Mouse (Mus musculus): Measurements from ENCODE around the gene Fnip2. TPM values are rescaled to one million over a fixed set of nuclear protein-coding genes. Genes with fewer than 3 reads are reported as not detected.

Fnip2 gene
- total and polyA plus RNA-seq, 3 experiments: 0.21 to 0.71 (median 0.31) TPM

DNA sequence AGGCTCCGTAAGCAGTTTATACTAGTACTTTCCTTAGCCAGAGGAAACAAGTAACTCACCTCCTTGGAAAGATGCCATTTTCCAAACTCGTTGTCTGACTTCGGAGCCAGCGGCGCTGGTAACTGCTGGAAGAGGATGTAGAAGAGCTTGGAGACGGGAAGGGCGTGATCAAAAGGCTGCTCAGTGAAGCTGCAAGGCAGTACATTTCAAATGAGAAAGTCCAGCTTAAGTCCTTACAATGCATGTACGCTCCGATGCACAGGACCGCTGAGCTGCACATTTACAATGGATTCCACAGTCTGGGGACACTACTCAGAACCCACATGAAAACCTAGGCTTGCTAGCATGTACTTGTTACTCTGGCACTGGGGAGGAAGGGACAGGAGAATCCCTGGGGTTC lies 67.3 kb downstream of the Fnip2 start:
- Histone ChIP-seq H3K36me3 (replicated peaks in 1 of 2; ENCODE audit: control insufficient read depth in 1 of 2, insufficient read depth in 1 of 2, low read length in 1 of 2) (no peaks in the 10 kb centered on the region), H3K79me2 (replicated peaks; ENCODE audit: control insufficient read depth, extremely low read depth, insufficient read depth, poor library complexity, severe bottlenecking) (no peaks in the 10 kb centered on the region), H3K4me1 (ENCODE audit: control insufficient read depth in 1 of 2, insufficient read depth in 2 of 2) (no peaks in the 10 kb centered on the region), H3K9me3 (replicated peaks; ENCODE audit: low read length) (no peaks in the 10 kb centered on the region), H3K27ac (ENCODE audit: insufficient read depth, low read depth) (no peak overlapping the region), H3K27me3 (replicated peaks) (no peaks in the 10 kb centered on the region), H3K4me2 (ENCODE audit: insufficient read depth, low read depth, poor library complexity, severe bottlenecking) (no peak overlapping the region), H3K4me3 (replicated peaks in 1 of 3; ENCODE audit: low read depth in 2 of 3, low read length in 2 of 3, poor library complexity in 1 of 3) (no peak overlapping the region), H3K9ac (ENCODE audit: insufficient read depth, low read depth) (no peak overlapping the region)
- in situ Hi-C loops (cut with MboI; ENCODE audit: low pct_ligation_motif_present, low pct_unique_long_range_greater_than_20kb, low sequenced_read_pairs): no loop called here
- dilution Hi-C loops (cut with MboI; ENCODE audit: extremely low pct_ligation_motif_present, extremely low pct_unique_long_range_greater_than_20kb, low sequenced_read_pairs): no loop called here
- DNase-seq (ENCODE audit: extremely low read depth): no peak
- TF ChIP-seq POLR2AphosphoS2 (IDR thresholded peaks at IDR 0.05; ENCODE audit: low read depth, low read length) (no peak), UBTF (IDR thresholded peaks at IDR 0.05; ENCODE audit: low read depth, low read length) (no peak), TBP (conservative IDR thresholded peaks at IDR 0.05; ENCODE audit: low read depth, low read length) (no peak), NRF1 (IDR thresholded peaks at IDR 0.05; ENCODE audit: low read depth, low read length) (no peak), SIN3A (IDR thresholded peaks at IDR 0.05; ENCODE audit: low read length) (no peak), ETS1 (conservative IDR thresholded peaks at IDR 0.05; ENCODE audit: low read depth, low read length) (no peak), ZC3H11A (IDR thresholded peaks at IDR 0.05; ENCODE audit: low read depth, low read length) (no peak), MEF2A (IDR thresholded peaks at IDR 0.05; ENCODE audit: borderline replicate concordance, low read depth, low read length) (no peak), ELF1 (IDR thresholded peaks at IDR 0.05; ENCODE audit: low read depth, low read length) (no peak), JUN (IDR thresholded peaks at IDR 0.05; ENCODE audit: insufficient read depth, low read depth, low read length) (no peak), CHD1 (IDR thresholded peaks at IDR 0.05; ENCODE audit: low read depth, low read length) (no peak), MAZ (IDR thresholded peaks at IDR 0.05; ENCODE audit: low read depth, low read length) (no peak), MYC (IDR thresholded peaks at IDR 0.05; ENCODE audit: low read depth, low read length) (no peak), CHD2 (IDR thresholded peaks at IDR 0.05; ENCODE audit: low read length) (no peak), SMC3 (IDR thresholded peaks at IDR 0.05; ENCODE audit: low read depth, low read length) (no peak), TCF12 (IDR thresholded peaks at IDR 0.05; ENCODE audit: low read depth, low read length) (no peak), RCOR1 (conservative IDR thresholded peaks at IDR 0.05; ENCODE audit: low read depth, low read length) (no peak)

GRCm38 (mm10) chr3:79496668-79497067 lies 70.9 kb downstream of the Fnip2 start:
- no peaks in the 10 kb centered on the region for H3K9me3 ChIP-seq (replicated peaks; ENCODE audit: low read length)
- no peak overlapping the region for H3K4me3 ChIP-seq (replicated peaks in 1 of 3; ENCODE audit: low read depth in 2 of 3, low read length in 2 of 3, poor library complexity in 1 of 3)
- H3K9ac ChIP-seq (ENCODE audit: insufficient read depth, low read depth): no peak overlapping the region
- H3K27me3 ChIP-seq (replicated peaks): no peaks in the 10 kb centered on the region
- dilution Hi-C loops (cut with MboI; ENCODE audit: extremely low pct_ligation_motif_present, extremely low pct_unique_long_range_greater_than_20kb, low sequenced_read_pairs): no loop called here
- no peak overlapping the region for H3K4me2 ChIP-seq (ENCODE audit: insufficient read depth, low read depth, poor library complexity, severe bottlenecking)
- H3K79me2 ChIP-seq (replicated peaks; ENCODE audit: control insufficient read depth, extremely low read depth, insufficient read depth, poor library complexity, severe bottlenecking): no peaks in the 10 kb centered on the region
- in situ Hi-C loops (cut with MboI; ENCODE audit: low pct_ligation_motif_present, low pct_unique_long_range_greater_than_20kb, low sequenced_read_pairs): no loop called here
- TF ChIP-seq MXI1 (IDR thresholded peaks at IDR 0.05; ENCODE audit: low read depth, low read length) (no peak), CHD1 (IDR thresholded peaks at IDR 0.05; ENCODE audit: low read depth, low read length) (no peak), ZMIZ1 (IDR thresholded peaks at IDR 0.05; ENCODE audit: low read depth, low read length) (no peak), RAD21 (IDR thresholded peaks at IDR 0.05; ENCODE audit: low read depth, low read length) (no peak), ZC3H11A (IDR thresholded peaks at IDR 0.05; ENCODE audit: low read depth, low read length) (no peak), EP300 (IDR thresholded peaks at IDR 0.05; ENCODE audit: low read length) (no peak)
- no peak overlapping the region for H3K27ac ChIP-seq (ENCODE audit: insufficient read depth, low read depth)
- H3K36me3 ChIP-seq (replicated peaks in 1 of 2; ENCODE audit: control insufficient read depth in 1 of 2, insufficient read depth in 1 of 2, low read length in 1 of 2): no peaks in the 10 kb centered on the region
- no peaks in the 10 kb centered on the region for H3K4me1 ChIP-seq (ENCODE audit: control insufficient read depth in 1 of 2, insufficient read depth in 2 of 2)
- no peak for DNase-seq (ENCODE audit: extremely low read depth)

Measured in CH12.LX (cell line).